Mouse (Mus musculus): ENCODE measurements around the gene Spint5.

GRCm38 (mm10) chr2:164670938-164671337 is 44.2 kb upstream of the Spint5 start:
- TF ChIP-seq POLR2A (IDR thresholded peaks at IDR 0.05; ENCODE audit: low read depth, low read length) = no peak
- no peak for TF ChIP-seq CTCF (conservative IDR thresholded peaks at IDR 0.05 in 1 of 2, IDR thresholded peaks at IDR 0.05 in 1 of 2; ENCODE audit: low read depth in 2 of 2, low read length in 2 of 2)
- no peak for TF ChIP-seq CHD2 (IDR thresholded peaks at IDR 0.05; ENCODE audit: low read length)
- TF ChIP-seq EP300 (IDR thresholded peaks at IDR 0.05; ENCODE audit: low read length) = no peak
